Comparison of ENCODE assay signal across 10 mouse cellular contexts in the genomic region with DNA sequence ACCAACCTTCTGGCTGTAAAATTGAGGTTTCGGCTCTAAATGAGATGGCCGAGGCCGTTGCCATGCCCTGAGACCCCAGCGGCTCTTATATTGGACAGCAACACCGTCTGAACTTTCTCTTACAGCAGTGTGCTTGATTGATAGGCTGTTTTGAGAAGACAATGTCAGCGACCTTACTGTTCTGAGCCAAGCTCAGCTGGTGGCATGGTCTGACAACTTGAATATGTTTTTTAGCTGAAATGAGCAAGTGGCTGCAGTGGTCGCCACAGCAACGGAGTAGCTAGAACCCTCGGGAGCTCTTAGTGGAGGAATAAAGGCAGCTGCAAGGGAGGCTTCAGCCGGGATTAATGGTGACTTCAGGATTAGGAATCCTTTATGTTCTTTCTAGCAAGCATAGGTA.
DNase-seq lines count a peak whose midpoint lies in the region; ATAC-seq and TF ChIP-seq lines count a peak whose summit lies in the region.
"Had no signal": no experiment of that assay in that cellular context is flagged by ENCODE, and none has a peak within 500 bp of the region (broad histone marks: within the 10 kb centered on the region; RNA-seq: fewer than 3 reads in every experiment).

No protein-coding gene starts in this region.

- no peak for TF ChIP-seq POLR2A in thymus, adult 2 months (IDR thresholded peaks at IDR 0.05; ENCODE audit: control insufficient read depth, extremely low read depth, insufficient read depth, low read length, poor library complexity)
- TF ChIP-seq POLR2A in kidney, adult 2 months (IDR thresholded peaks at IDR 0.05; ENCODE audit: low read depth, low read length) = no peak

- H3K4me3 ChIP-seq in kidney, embryonic 15.5 days (replicated peaks) = no peak overlapping the region
- no peak overlapping the region for H3K4me3 ChIP-seq in hindbrain, embryonic 10.5 days
- H3K4me3 ChIP-seq in midbrain, embryonic 12.5 days = no peak overlapping the region
- H3K4me3 ChIP-seq in thymus, adult 2 months (ENCODE audit: control insufficient read depth, insufficient read depth, low read length) = no peak overlapping the region
- H3K4me3 ChIP-seq in kidney, adult 2 months (ENCODE audit: insufficient read depth, low read depth, low read length) = no peak overlapping the region
- H3K4me3 ChIP-seq: embryonic facial prominence, embryonic 13.5 days; heart, embryonic 13.5 days had no signal

- H3K4me2 ChIP-seq in kidney, embryonic 15.5 days = 0 out of 2 replicates have a peak overlapping the region, but pooled peaks have one; percentile 9
- H3K4me2 ChIP-seq in midbrain, embryonic 12.5 days (replicated peaks) = peak overlapping the region; percentile 35
- H3K4me2 ChIP-seq: embryonic facial prominence, embryonic 13.5 days; heart, embryonic 13.5 days had no signal

- no peaks in the 10 kb centered on the region for H3K36me3 ChIP-seq in kidney, embryonic 15.5 days
- no peaks in the 10 kb centered on the region for H3K36me3 ChIP-seq in hindbrain, embryonic 10.5 days
- H3K36me3 ChIP-seq in midbrain, embryonic 12.5 days = no peaks in the 10 kb centered on the region
- H3K36me3 ChIP-seq in thymus, adult 2 months (ENCODE audit: control insufficient read depth, insufficient read depth, low read length) = no peaks in the 10 kb centered on the region
- no peaks in the 10 kb centered on the region for H3K36me3 ChIP-seq in kidney, adult 2 months (ENCODE audit: control insufficient read depth, insufficient read depth, low read length)
- H3K36me3 ChIP-seq: embryonic facial prominence, embryonic 13.5 days; heart, embryonic 13.5 days had no signal

- 0 out of 2 replicates have a peak, but pooled peaks cover 4% of the 10 kb centered on the region for H3K4me1 ChIP-seq in kidney, embryonic 15.5 days
- peaks cover 10% of the 10 kb centered on the region for H3K4me1 ChIP-seq in hindbrain, embryonic 10.5 days (replicated peaks)
- peaks cover 14% of the 10 kb centered on the region for H3K4me1 ChIP-seq in midbrain, embryonic 12.5 days
- peaks cover 7% of the 10 kb centered on the region for H3K4me1 ChIP-seq in thymus, adult 2 months (replicated peaks; ENCODE audit: control insufficient read depth, insufficient read depth, low read length)
- H3K4me1 ChIP-seq in kidney, adult 2 months (ENCODE audit: control insufficient read depth, insufficient read depth, low read length) = 0 out of 2 replicates have a peak, but pooled peaks cover 6% of the 10 kb centered on the region
- H3K4me1 ChIP-seq: embryonic facial prominence, embryonic 13.5 days had no signal

- ATAC-seq in kidney, embryonic 15.5 days (replicated peaks; ENCODE audit: low FRiP score) = no peak
- peak; percentile 91 for ATAC-seq in midbrain, embryonic 12.5 days (ENCODE audit: low FRiP score, low read depth)

- H3K9me3 ChIP-seq in kidney, embryonic 15.5 days (replicated peaks) = no peaks in the 10 kb centered on the region
- H3K9me3 ChIP-seq in hindbrain, embryonic 10.5 days = no peaks in the 10 kb centered on the region
- no peaks in the 10 kb centered on the region for H3K9me3 ChIP-seq in midbrain, embryonic 12.5 days
- H3K9me3 ChIP-seq: embryonic facial prominence, embryonic 13.5 days; heart, embryonic 13.5 days had no signal

- 37% methylated on average over 10 of the region's 10 CpGs for WGBS in kidney, embryonic 15.5 days
- WGBS in hindbrain, embryonic 10.5 days = 24% methylated on average over 10 of the region's 10 CpGs
- WGBS in midbrain, embryonic 12.5 days = 12% methylated on average over 10 of the region's 10 CpGs
- WGBS in thymus, adult 2 months = 85% methylated on average over 10 of the region's 10 CpGs
- 48% methylated on average over 10 of the region's 10 CpGs for WGBS in kidney, adult 2 months

- no peak overlapping the region for H3K9ac ChIP-seq in kidney, embryonic 15.5 days
- no peak overlapping the region for H3K9ac ChIP-seq in midbrain, embryonic 12.5 days (replicated peaks)
- H3K9ac ChIP-seq: embryonic facial prominence, embryonic 13.5 days; heart, embryonic 13.5 days had no signal

- no peak overlapping the region for H3K27ac ChIP-seq in kidney, embryonic 15.5 days
- H3K27ac ChIP-seq in hindbrain, embryonic 10.5 days = 0 out of 2 replicates have a peak overlapping the region, but pooled peaks have one; percentile 5
- peak overlapping the region; percentile 65 for H3K27ac ChIP-seq in midbrain, embryonic 12.5 days (replicated peaks)
- H3K27ac ChIP-seq in thymus, adult 2 months (ENCODE audit: control insufficient read depth, insufficient read depth, low read length) = no peak overlapping the region
- no peak overlapping the region for H3K27ac ChIP-seq in kidney, adult 2 months (ENCODE audit: insufficient read depth, low read depth, low read length)
- H3K27ac ChIP-seq: embryonic facial prominence, embryonic 13.5 days; heart, embryonic 13.5 days had no signal

- TF ChIP-seq CTCF in thymus, adult 2 months (IDR thresholded peaks at IDR 0.05; ENCODE audit: borderline replicate concordance, control insufficient read depth, extremely low read depth, insufficient read depth, low read length, poor library complexity) = no peak
- no peak for TF ChIP-seq CTCF in kidney, adult 2 months (conservative IDR thresholded peaks at IDR 0.05; ENCODE audit: insufficient read depth, insufficient read length, low read depth, low read length)

- no peak for DNase-seq in kidney, adult 11 months
- DNase-seq in embryo, embryonic 10 days (ENCODE audit: low spot score) = peak; percentile 71
- DNase-seq in hindbrain, embryonic 10.5 days (ENCODE audit: low spot score) = peak; percentile 61
- no peak for DNase-seq in thymus, adult 2 months
- DNase-seq in natural killer cell, adult 2 months (ENCODE audit: low spot score in 2 of 2) = no peak
- no peak for DNase-seq in kidney, adult 2 months

- H3K27me3 ChIP-seq in kidney, embryonic 15.5 days = no peaks in the 10 kb centered on the region
- no peaks in the 10 kb centered on the region; the same call in 1 of the 2 replicates for H3K27me3 ChIP-seq in hindbrain, embryonic 10.5 days (ENCODE audit: insufficient read depth, poor library complexity, severe bottlenecking)
- peaks cover 9% of the 10 kb centered on the region; the same call in 1 of the 2 replicates for H3K27me3 ChIP-seq in midbrain, embryonic 12.5 days
- H3K27me3 ChIP-seq in thymus, adult 2 months (ENCODE audit: control insufficient read depth, insufficient read depth, low read length) = no peaks in the 10 kb centered on the region
- no peaks in the 10 kb centered on the region for H3K27me3 ChIP-seq in kidney, adult 2 months (replicated peaks; ENCODE audit: control insufficient read depth, insufficient read depth, low read length)
- H3K27me3 ChIP-seq: embryonic facial prominence, embryonic 13.5 days; heart, embryonic 13.5 days had no signal

Comparison
In these comparisons a context has a peak if more than half of its experiments do, and no peak if none do; other contexts are left out.
1. H3K27ac ChIP-seq: peak in hindbrain, embryonic 10.5 days (single experiment) and midbrain, embryonic 12.5 days (single experiment); none in kidney, embryonic 15.5 days (single experiment), thymus, adult 2 months (single experiment) and kidney, adult 2 months (single experiment).
2. DNase-seq: peak in embryo, embryonic 10 days (single experiment) and hindbrain, embryonic 10.5 days (single experiment); none in kidney, adult 11 months (single experiment), thymus, adult 2 months (single experiment), natural killer cell, adult 2 months (0 of 2) and kidney, adult 2 months (single experiment).